Mouse (Mus musculus): ENCODE results near the gene Fam222a.

DNA sequence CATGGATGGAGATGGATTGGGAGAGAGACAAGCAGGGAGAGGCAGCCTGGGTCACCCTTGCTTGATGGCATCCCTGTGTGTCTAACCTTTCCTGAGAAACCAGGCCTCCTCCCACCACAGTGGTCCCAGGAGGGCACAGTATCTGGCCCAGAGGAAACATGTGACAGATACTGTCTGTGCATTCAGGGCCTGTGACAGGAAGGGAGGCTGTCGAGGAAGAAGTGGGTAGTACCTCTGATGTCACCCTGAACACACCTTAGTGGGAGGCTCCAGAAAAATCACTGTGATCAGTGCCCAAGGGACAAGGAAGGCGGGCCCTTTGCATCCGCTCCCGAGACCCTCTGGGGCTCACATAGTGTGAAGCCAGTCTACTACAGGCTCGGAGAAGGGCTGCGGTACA lies 38.2 kb downstream of the Fam222a start:
- TF ChIP-seq EP300 (optimal IDR thresholded peaks at IDR 0.05): no peak
- TF ChIP-seq CTCF (IDR thresholded peaks at IDR 0.05; ENCODE audit: low read depth): no peak
